Mouse (Mus musculus) olfactory bulb, adult 2 months (tissue): Measurements from ENCODE around the gene Hgd.

Source experiments
- CTCF ChIP-seq: fragments of 200-500 bp; IDR thresholded peaks from 2 replicates; pipeline ENCODE4 v1.5.1; 2012; ENCODE audit warnings: low read depth, mild to moderate bottlenecking, low read length, moderate library complexity; ENCODE audit not compliant: insufficient read depth
- POLR2A ChIP-seq: fragments of 200-500 bp; IDR thresholded peaks from 2 replicates; pipeline ENCODE4 v1.6.1; 2012; ENCODE audit warnings: mild to moderate bottlenecking, low read depth, low read length, moderate library complexity; ENCODE audit not compliant: insufficient read depth

DNA sequence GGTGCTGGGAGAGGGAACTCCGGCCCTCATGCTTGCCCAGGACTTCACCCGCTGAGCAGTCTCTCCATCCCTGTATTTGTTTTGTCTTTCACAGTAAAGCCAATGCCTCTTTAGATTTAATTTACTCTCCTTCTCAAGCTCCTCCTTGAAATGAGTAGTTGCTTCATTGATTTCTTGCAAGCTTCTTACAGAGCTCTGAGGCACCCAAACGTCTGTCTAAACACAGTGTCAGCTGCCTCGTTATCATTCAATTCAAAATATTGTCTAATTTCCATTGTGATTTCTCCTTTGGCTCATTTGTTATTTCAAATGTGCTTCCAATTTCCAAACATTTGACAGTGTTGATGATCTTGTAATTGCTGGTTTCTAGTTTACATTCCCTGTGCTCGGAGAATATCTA lies 33.6 kb upstream of the Hgd start:
- no peak for TF ChIP-seq POLR2A
- no peak for TF ChIP-seq CTCF
